Mouse (Mus musculus): ENCODE measurements at regions not wholly inside any gene's neighbourhood (a gene's known extent, or its start where the extent isn't known, plus 50 kb on each side); places are given as distances from the start of the nearest gene placed in this dataset.

- no peak for ATAC-seq
- no peak overlapping the region for H3K4me2 ChIP-seq (ENCODE audit: low read depth, low read length)
- no peak for TF ChIP-seq CTCF (IDR thresholded peaks at IDR 0.05; ENCODE audit: low read depth)
- peak; percentile 20 for DNase-seq (ENCODE audit: low spot score)
- H3K4me1 ChIP-seq (ENCODE audit: insufficient read depth, low read length) = 0 out of 2 replicates have a peak, but pooled peaks cover 2% of the 10 kb centered on the region
- no peak overlapping the region for H3K27ac ChIP-seq
- 76% methylated on average over 17 of the region's 17 CpGs for WGBS
- no peak overlapping the region for H3K4me3 ChIP-seq (ENCODE audit: low read length)
- H3K27me3 ChIP-seq (ENCODE audit: insufficient read depth, low read length) = no peaks in the 10 kb centered on the region
- H3K9me3 ChIP-seq (ENCODE audit: low read length) = no peaks in the 10 kb centered on the region
- no peaks in the 10 kb centered on the region for H3K36me3 ChIP-seq (ENCODE audit: insufficient read depth, low read length)
- no peak overlapping the region for H3K9ac ChIP-seq (replicated peaks; ENCODE audit: low read length)
These were observed 76.3 kb upstream of the Spdye4c start for GRCm38 (mm10) chr2:128514463-128515290.

- ATAC-seq (peak; percentile 43; the same call in 1 of the 2 replicates), DNase-seq (ENCODE audit: low spot score) (peak; percentile 74)
- no peak for TF ChIP-seq CTCF (IDR thresholded peaks at IDR 0.05; ENCODE audit: low read depth)
- Histone ChIP-seq H3K9ac (replicated peaks; ENCODE audit: low read length) (no peak overlapping the region), H3K27ac (no peak overlapping the region), H3K36me3 (ENCODE audit: insufficient read depth, low read length) (no peaks in the 10 kb centered on the region), H3K4me1 (ENCODE audit: insufficient read depth, low read length) (0 out of 2 replicates have a peak, but pooled peaks cover 2% of the 10 kb centered on the region), H3K4me2 (ENCODE audit: low read depth, low read length) (no peak overlapping the region), H3K9me3 (ENCODE audit: low read length) (no peaks in the 10 kb centered on the region), H3K4me3 (ENCODE audit: low read length) (no peak overlapping the region), H3K27me3 (ENCODE audit: insufficient read depth, low read length) (no peaks in the 10 kb centered on the region)
- WGBS = 56% methylated on average over 5 of the region's 5 CpGs
These were observed 75.3 kb upstream of the Spdye4c start for GRCm38 (mm10) chr2:128515701-128516100.

GRCm38 (mm10) chr2:128516694-128517093, 74.3 kb upstream of the Spdye4c start:
- TF ChIP-seq CTCF (IDR thresholded peaks at IDR 0.05; ENCODE audit: low read depth) = no peak
- ATAC-seq (no peak), DNase-seq (ENCODE audit: low spot score) (no peak)
- Histone ChIP-seq H3K4me3 (ENCODE audit: low read length) (no peak overlapping the region), H3K27me3 (ENCODE audit: insufficient read depth, low read length) (no peaks in the 10 kb centered on the region), H3K36me3 (ENCODE audit: insufficient read depth, low read length) (no peaks in the 10 kb centered on the region), H3K9ac (replicated peaks; ENCODE audit: low read length) (no peak overlapping the region), H3K4me1 (ENCODE audit: insufficient read depth, low read length) (0 out of 2 replicates have a peak, but pooled peaks cover 2% of the 10 kb centered on the region), H3K27ac (no peak overlapping the region), H3K4me2 (ENCODE audit: low read depth, low read length) (no peak overlapping the region), H3K9me3 (ENCODE audit: low read length) (no peaks in the 10 kb centered on the region)
- 89% methylated on average over 9 of the region's 9 CpGs for WGBS

GRCm38 (mm10) chr2:128518142-128518541, 72.9 kb upstream of the Spdye4c start:
- WGBS = 97% methylated on average over 3 of the region's 3 CpGs
- TF ChIP-seq CTCF (IDR thresholded peaks at IDR 0.05; ENCODE audit: low read depth) = no peak
- ATAC-seq = no peak
- Histone ChIP-seq H3K27me3 (ENCODE audit: insufficient read depth, low read length) (no peaks in the 10 kb centered on the region), H3K4me1 (ENCODE audit: insufficient read depth, low read length) (0 out of 2 replicates have a peak, but pooled peaks cover 2% of the 10 kb centered on the region), H3K9me3 (ENCODE audit: low read length) (no peaks in the 10 kb centered on the region), H3K4me2 (ENCODE audit: low read depth, low read length) (no peak overlapping the region), H3K27ac (no peak overlapping the region), H3K4me3 (ENCODE audit: low read length) (no peak overlapping the region), H3K9ac (replicated peaks; ENCODE audit: low read length) (no peak overlapping the region), H3K36me3 (ENCODE audit: insufficient read depth, low read length) (no peaks in the 10 kb centered on the region)
- DNase-seq (ENCODE audit: low spot score) = no peak

GRCm38 (mm10) chr2:128521701-128522443, 69.1 kb upstream of the Spdye4c start:
- ATAC-seq (no peak), DNase-seq (ENCODE audit: low spot score) (no peak)
- 70% methylated on average over 4 of the region's 4 CpGs for WGBS
- H3K9ac ChIP-seq (replicated peaks; ENCODE audit: low read length) = no peak overlapping the region
- no peaks in the 10 kb centered on the region for H3K4me1 ChIP-seq (ENCODE audit: insufficient read depth, low read length)
- H3K27me3 ChIP-seq (ENCODE audit: insufficient read depth, low read length) = no peaks in the 10 kb centered on the region
- H3K4me2 ChIP-seq (ENCODE audit: low read depth, low read length) = no peak overlapping the region
- no peak overlapping the region for H3K4me3 ChIP-seq (ENCODE audit: low read length)
- no peaks in the 10 kb centered on the region for H3K9me3 ChIP-seq (ENCODE audit: low read length)
- H3K36me3 ChIP-seq (ENCODE audit: insufficient read depth, low read length) = no peaks in the 10 kb centered on the region
- no peak for TF ChIP-seq CTCF (IDR thresholded peaks at IDR 0.05; ENCODE audit: low read depth)
- H3K27ac ChIP-seq = no peak overlapping the region

- DNase-seq (ENCODE audit: low spot score) (no peak), ATAC-seq (no peak)
- TF ChIP-seq CTCF (IDR thresholded peaks at IDR 0.05; ENCODE audit: low read depth) = no peak
- no peaks in the 10 kb centered on the region for H3K9me3 ChIP-seq (ENCODE audit: low read length)
- H3K4me2 ChIP-seq (ENCODE audit: low read depth, low read length) = no peak overlapping the region
- H3K27ac ChIP-seq = no peak overlapping the region
- no peaks in the 10 kb centered on the region for H3K4me1 ChIP-seq (ENCODE audit: insufficient read depth, low read length)
- H3K36me3 ChIP-seq (ENCODE audit: insufficient read depth, low read length) = no peaks in the 10 kb centered on the region
- 60% methylated on average over 4 of the region's 4 CpGs for WGBS
- H3K27me3 ChIP-seq (ENCODE audit: insufficient read depth, low read length) = no peaks in the 10 kb centered on the region
- no peak overlapping the region for H3K9ac ChIP-seq (replicated peaks; ENCODE audit: low read length)
- H3K4me3 ChIP-seq (ENCODE audit: low read length) = no peak overlapping the region
These were observed 67.4 kb upstream of the Spdye4c start for GRCm38 (mm10) chr2:128523425-128524108.
